Mouse (Mus musculus): ENCODE measurements around the gene Kantr. TPM values are rescaled to one million over a fixed set of nuclear protein-coding genes. Genes with fewer than 3 reads are reported as not detected.

Kantr gene
- polyA plus RNA-seq, 1 experiment from 2014 or later = 17.8 TPM

Other genes with a start within 250 kb of the Kantr start
- gene Iqsec2, start 183.2 kb downstream of the Kantr start, polyA plus RNA-seq (2014; fragmentation: Nextera tagmentation; extraction: Ambion mirVana) = 0.94 and 1.8 TPM in 2 replicates
- 39.3 and 42.4 TPM in 2 replicates for gene Kdm5c, start 94.5 kb downstream of the Kantr start, polyA plus RNA-seq (2014; fragmentation: Nextera tagmentation; extraction: Ambion mirVana)
- 32.3 and 34.4 TPM in 2 replicates for gene Tspyl2, start 14.9 kb upstream of the Kantr start, polyA plus RNA-seq (2014; fragmentation: Nextera tagmentation; extraction: Ambion mirVana)
- gene Gpr173, start 41.2 kb upstream of the Kantr start, polyA plus RNA-seq (2014; fragmentation: Nextera tagmentation; extraction: Ambion mirVana) = 5.8 and 6.1 TPM in 2 replicates
- not detected in 2 replicates for gene Cldn34a, start 235.8 kb upstream of the Kantr start, polyA plus RNA-seq (2014; fragmentation: Nextera tagmentation; extraction: Ambion mirVana)